28 mouse cellular contexts compared by ENCODE assay signal in the genomic region with DNA sequence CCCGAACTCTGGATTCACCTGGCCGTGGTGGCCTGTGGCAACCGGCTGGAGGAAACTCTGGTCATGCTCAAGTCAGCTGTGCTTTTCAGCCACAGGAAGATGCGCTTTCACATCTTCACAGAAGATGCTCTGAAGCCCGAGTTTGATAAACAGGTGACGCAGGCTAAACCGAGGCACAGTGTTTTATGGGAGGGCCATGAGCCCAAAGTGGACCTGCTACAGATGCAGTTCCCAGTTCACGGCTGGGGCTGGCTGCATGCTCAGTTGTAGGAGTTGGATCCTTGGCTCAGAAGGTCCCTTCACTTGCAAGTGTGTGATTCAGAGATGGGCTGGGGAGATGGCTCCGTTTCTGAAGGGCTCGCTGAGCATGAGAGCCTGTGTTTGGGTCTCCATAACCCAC. TPM values are rescaled to one million over a fixed set of nuclear protein-coding genes. Genes with fewer than 3 reads are reported as not detected.
DNase-seq lines count a peak whose midpoint lies in the region; ATAC-seq and TF ChIP-seq lines count a peak whose summit lies in the region.
"Had no signal": no experiment of that assay in that cellular context is flagged by ENCODE, and none has a peak within 500 bp of the region (broad histone marks: within the 10 kb centered on the region; RNA-seq: fewer than 3 reads in every experiment).

No protein-coding gene starts in this region.

- 78% methylated on average over 10 of the region's 10 CpGs for WGBS in heart, adult 2 months
- 72% methylated on average over 10 of the region's 10 CpGs for WGBS in limb, embryonic 14.5 days
- WGBS in lung, adult 2 months, result 80% methylated on average over 10 of the region's 10 CpGs

- H3K4me2 ChIP-seq in limb, embryonic 14.5 days (replicated peaks; ENCODE audit: low read depth, low read length, severe bottlenecking), result peak overlapping the region; percentile 21
- H3K4me2 ChIP-seq: forebrain, embryonic 12.5 days; heart, embryonic 13.5 days; liver, embryonic 13.5 days; midbrain, embryonic 15.5 days had no signal

- no peaks in the 10 kb centered on the region for H3K27me3 ChIP-seq in heart, adult 2 months (ENCODE audit: control insufficient read depth, insufficient read depth, low read length)
- no peaks in the 10 kb centered on the region for H3K27me3 ChIP-seq in limb, embryonic 14.5 days (ENCODE audit: control insufficient read depth, insufficient read depth, low read length)
- H3K27me3 ChIP-seq: forebrain, embryonic 12.5 days; heart, embryonic 13.5 days; hindbrain, embryonic 15.5 days; liver, embryonic 13.5 days; midbrain, embryonic 15.5 days; Patski had no signal

- no peak for TF ChIP-seq EP300 in heart, adult 2 months (IDR thresholded peaks at IDR 0.05; ENCODE audit: insufficient read depth, low read depth, low read length)

- no peaks in the 10 kb centered on the region for H3K36me3 ChIP-seq in heart, adult 2 months (ENCODE audit: control insufficient read depth, insufficient read depth, low read length)
- peaks cover 21% of the 10 kb centered on the region for H3K36me3 ChIP-seq in limb, embryonic 14.5 days (ENCODE audit: control insufficient read depth, insufficient read depth, low read length)
- H3K36me3 ChIP-seq: forebrain, embryonic 12.5 days; heart, embryonic 13.5 days; hindbrain, embryonic 10.5 days; hindbrain, embryonic 15.5 days; liver, embryonic 13.5 days; midbrain, embryonic 15.5 days had no signal

- peaks cover 1% of the 10 kb centered on the region; the same call in 1 of the 2 replicates for H3K4me1 ChIP-seq in heart, adult 2 months (ENCODE audit: control insufficient read depth, insufficient read depth, low read length)
- peaks cover 36% of the 10 kb centered on the region for H3K4me1 ChIP-seq in limb, embryonic 14.5 days (ENCODE audit: control insufficient read depth, insufficient read depth, low read length)
- H3K4me1 ChIP-seq in lung, adult 2 months (ENCODE audit: control insufficient read depth, insufficient read depth, low read length), result no peaks in the 10 kb centered on the region
- H3K4me1 ChIP-seq: forebrain, embryonic 12.5 days; liver, embryonic 13.5 days; midbrain, embryonic 15.5 days had no signal

- DNase-seq in heart, adult 11 months, result peak; percentile 93
- no peak for DNase-seq in heart, adult 2 months
- peak; percentile 8 for DNase-seq in right cerebral cortex, postnatal 25 days
- no peak for DNase-seq in right cerebral cortex, adult 18-20 months
- no peak for DNase-seq in limb, embryonic 14.5 days (ENCODE audit: low spot score)
- no peak for DNase-seq in cerebellum, adult 18-20 months
- no peak for DNase-seq in lung, adult 2 months
- DNase-seq: adrenal gland, postnatal 10 days; cerebellum, adult 11-12 months; cerebellum, postnatal 10 days; kidney, adult 11 months; kidney, postnatal 14 days; left cerebral cortex, postnatal 4 days; liver, embryonic 13.5 days; right cerebral cortex, postnatal 4 days; thymus, adult 2 months; thymus, postnatal 36 days had no signal

- no peak overlapping the region for H3K9ac ChIP-seq in heart, adult 2 months (ENCODE audit: low read depth, low read length)
- H3K9ac ChIP-seq in limb, embryonic 14.5 days (ENCODE audit: low read depth, low read length, severe bottlenecking), result no peak overlapping the region
- H3K9ac ChIP-seq: forebrain, embryonic 12.5 days; heart, embryonic 13.5 days; hindbrain, embryonic 15.5 days; liver, embryonic 13.5 days; midbrain, embryonic 15.5 days had no signal

- TF ChIP-seq CTCF in heart, adult 2 months (IDR thresholded peaks at IDR 0.05), result no peak
- no peak for TF ChIP-seq CTCF in lung, adult 2 months (IDR thresholded peaks at IDR 0.05; ENCODE audit: insufficient read depth, low read length)

- H3K4me3 ChIP-seq in heart, adult 2 months, result no peak overlapping the region
- no peak overlapping the region for H3K4me3 ChIP-seq in limb, embryonic 14.5 days (replicated peaks; ENCODE audit: low read length)
- no peak overlapping the region for H3K4me3 ChIP-seq in lung, adult 2 months (replicated peaks; ENCODE audit: extremely low read depth, low read depth, low read length)
- H3K4me3 ChIP-seq: forebrain, embryonic 12.5 days; heart, embryonic 13.5 days; hindbrain, embryonic 10.5 days; hindbrain, embryonic 15.5 days; liver, embryonic 13.5 days; midbrain, embryonic 15.5 days had no signal

- H3K27ac ChIP-seq in heart, adult 2 months, result no peak overlapping the region
- H3K27ac ChIP-seq in limb, embryonic 14.5 days (replicated peaks; ENCODE audit: low read depth, low read length), result peak overlapping the region; percentile 49
- H3K27ac ChIP-seq: forebrain, embryonic 12.5 days; hindbrain, embryonic 10.5 days; hindbrain, embryonic 15.5 days; liver, embryonic 13.5 days; macrophage; midbrain, embryonic 15.5 days had no signal

- ATAC-seq in limb, embryonic 14.5 days (ENCODE audit: low FRiP score, low read depth), result no peak
- ATAC-seq: inflammation-experienced regulatory T-cells, adult 6 months; midbrain, embryonic 15.5 days; Patski had no signal

- no peak for TF ChIP-seq POLR2A in heart, adult 2 months (IDR thresholded peaks at IDR 0.05; ENCODE audit: insufficient read depth, low read depth, low read length)
- no peak for TF ChIP-seq POLR2A in limb, embryonic 14.5 days (IDR thresholded peaks at IDR 0.05; ENCODE audit: borderline replicate concordance, extremely low read depth, insufficient read depth, insufficient read length)
- TF ChIP-seq POLR2A in lung, adult 2 months (IDR thresholded peaks at IDR 0.05; ENCODE audit: borderline replicate concordance, extremely low read depth, low read depth, low read length), result no peak

- intact Hi-C loops in heart, adult 2 months (cut with DNase I), result no loop called here

- H3K79me2 ChIP-seq in heart, adult 2 months (replicated peaks; ENCODE audit: control insufficient read depth, insufficient read depth, low read length), result no peaks in the 10 kb centered on the region

- no peaks in the 10 kb centered on the region for H3K9me3 ChIP-seq in limb, embryonic 14.5 days (ENCODE audit: control insufficient read depth, low read length)
- H3K9me3 ChIP-seq: forebrain, embryonic 12.5 days; heart, embryonic 13.5 days; hindbrain, embryonic 10.5 days; hindbrain, embryonic 15.5 days; liver, embryonic 13.5 days; midbrain, embryonic 15.5 days had no signal

RNA-seq across cellular contexts. Expression of a gene that starts 28.7 kb away (rescaled TPM):
- 1 to 10 TPM; 2.2 to 3.1 TPM for total RNA-seq in heart, adult 2 months (2021)
- polyA plus RNA-seq in heart, adult 2 months (2012; rRNA removed), result 2.0 and 2.9 TPM in 2 replicates
- 27.6 and 32.3 TPM in 2 replicates for polyA plus RNA-seq in limb, embryonic 14.5 days (2012; rRNA removed)
- polyA plus RNA-seq in limb, embryonic 14.5 days (2014; fragmentation: Nextera tagmentation; extraction: Ambion mirVana), result 27.1 and 33.6 TPM in 2 replicates
- polyA plus RNA-seq in lung, adult 2 months (2012; rRNA removed), result 1.7 and 2.2 TPM in 2 replicates
- total RNA-seq: megakaryocyte-erythroid progenitor cell, adult 5-6 weeks; MEL; neutrophil, adult 5-6 weeks had no signal
- polyA plus RNA-seq: macrophage had no signal

Comparison
In these comparisons a context has a peak if more than half of its experiments do, and no peak if none do; other contexts are left out.
1. DNase-seq: peak in heart, adult 11 months (single experiment) and right cerebral cortex, postnatal 25 days (single experiment); none in heart, adult 2 months (0 of 2), right cerebral cortex, adult 18-20 months (single experiment), limb, embryonic 14.5 days (single experiment), cerebellum, adult 18-20 months (0 of 2) and lung, adult 2 months (single experiment).